Mouse (Mus musculus) 3T3-L1 (cell line): ENCODE results near the gene Mecp2.
A peak's percentile ranks its signal among the peaks of the same experiment; 100 is the strongest.

Source experiments
- DNase-seq: peaks from one replicate; pipeline ENCODE4 v3.0.0-alpha.2; 2015; ENCODE audit warnings: low read depth, low spot score

The Mecp2 gene

DNA sequence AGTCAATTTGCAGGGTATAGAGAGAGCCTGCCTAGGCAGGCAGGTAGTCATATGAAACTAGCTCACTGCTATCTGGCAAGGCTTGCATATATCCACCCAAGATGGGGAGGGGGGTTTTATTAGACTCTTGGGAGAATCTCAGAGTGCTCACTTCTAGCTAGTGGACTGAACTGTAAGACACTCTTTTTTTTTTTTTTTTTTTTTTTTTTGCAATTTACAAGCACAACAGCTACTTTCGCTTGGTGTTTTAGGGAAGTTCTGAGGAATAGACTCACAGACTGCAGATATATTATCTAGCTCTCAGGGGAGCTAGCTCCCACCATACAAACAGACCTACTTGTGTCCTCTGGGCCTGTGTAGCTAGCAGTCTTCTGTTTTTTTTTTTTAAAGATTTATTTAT, 120.6 kb downstream of the Mecp2 start:
- DNase-seq = no peak

GRCm38 (mm10) chrX:74008063-74008462, 127.1 kb downstream of the Mecp2 start:
- no peak for DNase-seq

DNA sequence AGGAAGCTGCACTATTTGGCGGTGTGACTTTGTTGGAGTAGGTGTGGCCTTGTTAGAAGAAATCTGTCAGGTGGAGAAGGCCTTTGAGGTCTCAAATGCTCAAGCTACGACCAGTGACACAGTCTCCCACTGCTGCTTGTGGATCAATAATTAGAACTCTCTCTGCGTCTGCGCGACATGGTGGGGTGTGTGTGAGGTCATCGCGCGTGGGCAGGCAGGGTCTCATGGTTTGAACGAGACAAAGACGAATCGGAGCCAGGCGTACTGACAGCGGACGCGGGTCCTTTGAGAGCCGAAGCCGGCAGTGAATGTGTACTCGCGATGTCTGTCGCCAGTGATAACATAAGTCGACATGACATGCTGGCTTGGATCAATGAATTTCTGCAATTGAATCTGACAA, 128.8 kb downstream of the Mecp2 start:
- DNase-seq = no peak

GRCm38 (mm10) chrX:74003644-74004043, 131.5 kb downstream of the Mecp2 start:
- no peak for DNase-seq

DNA sequence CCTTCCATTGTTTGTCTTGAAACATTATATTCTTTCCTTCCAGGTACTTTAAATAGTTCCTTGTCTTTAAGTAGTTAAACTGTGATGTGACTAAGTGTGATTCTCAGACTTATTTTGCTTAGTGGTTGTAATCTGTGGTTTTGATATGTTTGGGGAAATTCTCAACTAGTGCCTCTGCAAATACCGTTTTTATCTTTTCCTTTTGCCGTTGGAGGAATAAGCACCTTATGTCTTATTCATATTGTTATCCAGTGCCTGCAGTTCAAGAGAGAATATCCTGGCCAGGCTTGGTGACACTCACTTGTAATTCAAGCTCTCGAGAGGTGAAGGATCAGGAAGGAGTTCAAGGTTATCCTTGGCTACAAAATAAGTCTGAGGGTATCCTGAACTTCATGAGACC, 134.1 kb downstream of the Mecp2 start:
- no peak for DNase-seq

GRCm38 (mm10) chrX:73998911-73999869, 136.0 kb downstream of the Mecp2 start:
- DNase-seq = peak; percentile 85

- DNase-seq = no peak
Observed at GRCm38 (mm10) chrX:73977783-73978182, 157.4 kb downstream of the Mecp2 start.
